Mouse (Mus musculus): Measurements from ENCODE around the gene Tmem50a.
"Not testable (repeated sequence)": the region's sequence is repeated elsewhere in the genome, so short reads cannot be mapped to it uniquely, and the experiment has no call there.

The Tmem50a gene

DNA sequence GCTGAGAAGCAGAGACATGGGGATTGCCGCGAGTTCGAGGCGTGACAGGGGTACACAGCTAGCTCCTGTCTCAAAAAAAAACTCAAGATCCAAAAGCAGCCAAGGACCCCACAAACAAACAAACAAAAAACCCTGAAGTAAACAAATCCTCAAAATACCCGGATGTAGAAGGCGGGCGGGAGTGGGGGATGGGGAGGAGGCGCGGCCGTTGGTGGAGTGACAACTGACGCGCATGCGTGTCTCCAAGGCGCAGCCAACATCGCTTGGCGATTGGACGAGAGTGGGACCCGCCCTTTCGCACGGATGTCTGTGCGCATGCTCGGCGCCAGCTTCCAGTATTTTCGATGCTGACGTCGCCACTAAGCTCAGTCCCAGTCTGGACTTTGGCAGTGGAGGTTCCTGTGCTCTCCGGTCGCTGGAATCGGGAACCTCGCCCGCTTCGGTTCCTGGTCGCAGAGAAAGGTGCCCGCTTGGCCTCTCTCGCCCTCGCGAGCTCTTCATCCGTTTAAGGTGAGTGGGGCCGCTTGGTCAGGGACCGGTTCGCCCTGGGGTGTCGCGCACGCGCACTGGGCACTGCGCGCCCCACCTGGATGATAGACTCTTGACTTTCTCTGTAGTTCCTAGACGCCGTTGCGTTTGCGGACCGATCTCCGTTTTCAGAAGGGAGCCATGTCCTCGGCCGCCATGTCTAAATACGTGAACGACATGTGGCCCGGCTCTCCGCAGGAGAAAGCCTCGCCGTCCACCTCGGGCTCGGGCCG lies 8.6 kb upstream of the Tmem50a start, which contains the start of gene Rsrp1:
TSS of gene Rsrp1 (plus strand) at position 335 of the 761 bp plus-strand sequence.
- peak; percentile 98 for DNase-seq (ENCODE audit: low spot score in 2 of 2)

DNA sequence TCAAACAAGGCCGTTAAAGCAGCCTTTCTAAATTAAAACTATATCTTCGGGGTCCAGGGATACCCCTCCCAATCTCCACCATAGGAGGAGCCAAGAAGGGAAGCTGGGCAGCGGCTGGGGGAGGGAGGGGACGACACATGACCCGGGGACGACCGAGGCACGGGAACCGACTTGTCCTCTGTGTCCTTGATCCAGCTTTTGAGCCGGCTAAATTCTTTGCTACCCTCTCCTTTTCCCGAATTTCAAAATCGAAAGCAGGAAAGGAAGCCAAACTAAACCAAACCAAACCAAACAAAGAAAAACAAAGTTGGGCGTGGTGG lies 8.1 kb upstream of the Tmem50a start:
- peak; percentile 68 to 77 for DNase-seq (ENCODE audit: low spot score in 2 of 2)

DNA sequence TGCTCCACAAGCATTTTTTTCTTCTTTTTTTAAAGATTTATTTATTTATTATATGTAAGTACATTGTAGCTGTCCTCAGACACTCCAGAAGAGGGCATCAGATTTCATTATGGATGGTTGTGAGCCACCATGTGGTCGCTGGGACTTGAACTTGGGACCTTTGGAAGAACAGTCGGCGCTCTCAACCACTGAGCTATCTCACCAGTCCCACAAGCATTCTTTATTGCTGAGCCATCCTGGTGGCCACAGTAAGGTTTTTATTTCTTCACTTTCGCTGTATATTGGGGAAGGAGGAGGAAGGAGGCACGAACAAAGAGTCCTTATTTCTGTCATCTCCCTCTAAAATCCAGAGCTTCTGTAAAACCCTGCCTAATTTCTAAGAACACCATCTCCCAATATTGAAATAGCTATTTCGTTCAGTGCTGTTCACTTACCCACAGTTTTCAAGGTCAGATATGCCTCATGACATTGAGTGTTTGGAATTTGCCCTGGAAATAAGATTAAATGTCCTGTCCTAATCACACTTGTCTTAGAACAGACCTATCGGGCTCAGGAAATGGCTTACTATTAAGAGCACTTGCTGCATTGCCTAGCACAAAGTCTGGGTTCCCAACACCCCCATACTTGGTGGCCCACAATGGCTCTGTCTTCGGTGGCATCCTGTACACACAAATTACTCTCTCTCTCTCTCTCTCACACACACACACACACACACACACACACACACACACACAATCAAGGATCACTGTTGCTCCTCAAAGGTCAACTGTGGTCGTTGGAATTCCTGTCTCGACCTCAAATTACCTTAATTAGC lies 7.5 kb upstream of the Tmem50a start:
- DNase-seq (ENCODE audit: low spot score in 2 of 2): peak in 1 of 2 experiments; percentile 42

GRCm38 (mm10) chr4:134921703-134922102 lies 6.9 kb upstream of the Tmem50a start:
- no peak for DNase-seq (ENCODE audit: low spot score in 2 of 2)

DNA sequence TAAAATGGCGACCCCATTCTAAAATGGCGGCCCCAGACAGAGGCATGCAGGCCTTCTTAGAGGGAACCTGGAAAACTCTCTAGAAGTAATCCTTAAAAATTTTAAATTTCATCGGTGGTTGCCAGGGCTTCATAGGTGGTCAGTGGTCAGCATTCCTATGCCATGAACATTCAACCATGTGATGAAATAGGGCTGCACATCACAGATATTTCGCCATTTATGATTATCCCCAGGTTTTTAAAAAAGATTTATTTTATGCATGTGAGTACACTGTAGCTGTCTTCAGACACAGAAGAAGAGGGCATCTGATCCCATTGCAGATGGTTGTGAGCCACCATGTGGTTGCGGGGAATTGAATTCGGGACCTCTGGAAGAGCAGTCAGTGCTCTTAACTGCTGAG lies 5.8 kb upstream of the Tmem50a start:
- DNase-seq (ENCODE audit: low spot score in 2 of 2): no peak

DNA sequence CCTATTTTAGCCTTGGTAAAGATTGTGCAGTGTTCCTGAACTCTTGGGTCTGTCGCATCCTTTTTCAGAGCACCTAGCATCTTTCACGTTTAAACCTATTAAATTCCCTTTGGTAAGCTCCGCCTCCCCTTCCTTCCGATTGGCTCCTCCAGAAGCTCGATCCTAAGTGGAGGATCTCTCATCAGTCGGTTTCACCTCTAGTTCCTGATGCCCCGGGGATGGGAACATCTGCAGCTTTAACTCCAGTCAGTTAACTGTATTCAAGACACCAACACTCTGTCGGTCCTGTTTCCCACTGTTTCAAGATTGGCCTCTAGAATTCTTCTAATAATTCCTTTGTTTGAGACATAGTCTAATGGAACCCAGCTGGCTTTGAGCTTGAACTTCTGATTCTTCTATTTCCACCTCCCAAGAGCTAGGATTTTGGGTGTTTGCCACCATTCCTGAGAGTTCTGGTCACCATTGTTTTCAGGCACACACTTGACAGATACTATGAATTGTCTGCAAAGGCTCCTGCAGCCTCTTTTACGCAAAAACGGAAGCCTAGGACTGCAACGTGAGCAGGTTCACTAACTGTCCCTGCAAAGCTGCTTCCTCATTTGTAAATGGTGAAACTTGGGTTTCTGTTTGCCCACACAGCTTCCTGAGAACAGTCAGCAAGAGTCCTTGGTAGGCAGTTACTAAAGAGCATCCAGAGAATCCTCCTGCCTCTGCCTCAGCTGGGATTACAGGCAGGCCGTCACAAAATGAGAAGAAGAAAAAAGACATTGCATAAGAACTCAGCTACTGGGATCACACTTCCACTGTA lies 5.1 kb upstream of the Tmem50a start:
- peak in 1 of 2 experiments; percentile 55 for DNase-seq (ENCODE audit: low spot score in 2 of 2)

- peak; percentile 40 to 63 for DNase-seq (ENCODE audit: low spot score in 2 of 2)
These were observed 3.6 kb upstream of the Tmem50a start for GRCm38 (mm10) chr4:134918381-134918780.

GRCm38 (mm10) chr4:134917194-134917593 lies 2.4 kb upstream of the Tmem50a start:
- peak in 1 of 2 experiments; percentile 33 for DNase-seq (ENCODE audit: low spot score in 2 of 2)

- DNase-seq (ENCODE audit: low spot score in 2 of 2): peak in 1 of 2 experiments; percentile 37
These were observed 613 bp upstream of the Tmem50a start for GRCm38 (mm10) chr4:134915223-134916050.

- no peak for DNase-seq (ENCODE audit: low spot score in 2 of 2)
These were observed 531 bp downstream of the Tmem50a start for GRCm38 (mm10) chr4:134914122-134914863.

- DNase-seq (ENCODE audit: low spot score in 2 of 2): peak; percentile 82 to 95
These were observed 1.4 kb downstream of the Tmem50a start for GRCm38 (mm10) chr4:134913413-134913812.

DNA sequence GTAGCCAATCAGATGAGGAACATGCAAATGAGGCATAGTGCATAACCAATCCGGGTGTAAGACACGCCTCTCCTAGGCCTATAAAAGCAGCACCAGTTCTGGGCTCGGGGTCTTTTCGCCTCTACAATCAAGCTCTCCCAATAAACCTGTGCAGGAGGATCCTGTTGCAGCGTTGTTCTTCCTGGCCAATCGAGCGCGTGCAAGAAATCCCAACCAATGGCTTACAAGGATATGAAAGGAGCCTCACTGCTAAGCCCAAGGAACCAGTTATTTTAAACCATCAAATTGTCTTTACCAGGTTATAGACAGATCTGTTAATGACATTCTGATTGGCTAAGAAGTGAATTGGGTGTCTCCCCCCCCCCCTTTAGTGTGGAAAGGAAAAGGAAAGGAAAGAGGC lies 3.4 kb downstream of the Tmem50a start:
- DNase-seq (ENCODE audit: low spot score in 2 of 2): not testable (repeated sequence)

DNA sequence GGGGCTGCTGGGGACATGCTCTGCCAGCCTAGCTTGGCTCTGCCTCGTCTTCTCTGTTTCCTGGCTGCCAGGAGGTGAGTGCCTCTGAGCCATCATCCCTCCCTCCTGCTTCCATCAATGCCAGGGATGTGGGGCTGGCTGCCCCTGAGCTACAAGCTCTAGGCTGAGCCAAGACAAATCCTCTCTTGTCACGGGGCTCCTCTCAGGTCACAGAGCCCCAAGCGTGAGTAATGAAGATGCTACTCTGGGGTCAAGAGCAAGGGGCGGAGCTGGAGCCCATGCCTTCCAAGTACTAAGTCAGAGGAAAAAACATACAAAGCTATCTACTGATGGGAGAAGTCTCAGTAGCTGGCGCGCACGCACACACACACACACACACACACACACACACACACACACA lies 11.8 kb downstream of the Tmem50a start:
- DNase-seq (ENCODE audit: low spot score in 2 of 2): no peak

GRCm38 (mm10) chr4:134901126-134901525 lies 13.7 kb downstream of the Tmem50a start:
- no peak for DNase-seq (ENCODE audit: low spot score in 2 of 2)

- no peak for DNase-seq (ENCODE audit: low spot score in 2 of 2)
These were observed 17.6 kb downstream of the Tmem50a start for GRCm38 (mm10) chr4:134897256-134897655.

GRCm38 (mm10) chr4:134892096-134892495 lies 22.7 kb downstream of the Tmem50a start:
- peak; percentile 46 to 75 for DNase-seq (ENCODE audit: low spot score in 2 of 2)

DNA sequence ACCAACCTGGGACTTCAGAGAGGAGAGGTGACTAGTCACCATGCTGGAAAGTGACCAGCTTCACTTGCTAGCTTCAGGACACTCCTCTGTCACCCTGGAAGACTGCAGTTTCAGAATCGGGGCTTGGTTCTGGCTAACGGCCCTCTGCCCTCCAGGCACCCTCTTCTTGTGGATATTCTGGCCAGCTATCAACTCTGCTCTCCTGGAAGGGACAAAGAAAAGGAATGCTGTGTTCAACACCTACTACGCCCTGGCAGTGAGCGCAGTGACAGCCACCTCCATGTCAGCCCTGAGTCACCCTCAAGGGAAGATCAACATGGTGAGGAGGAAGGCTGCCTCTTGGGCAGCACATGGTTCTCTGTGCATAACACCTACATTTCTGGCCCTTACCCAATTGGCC lies 30.5 kb downstream of the Tmem50a start:
- no peak for DNase-seq (ENCODE audit: low spot score in 2 of 2)

- DNase-seq (ENCODE audit: low spot score in 2 of 2): no peak
These were observed 31.0 kb downstream of the Tmem50a start for GRCm38 (mm10) chr4:134883808-134884207.

DNA sequence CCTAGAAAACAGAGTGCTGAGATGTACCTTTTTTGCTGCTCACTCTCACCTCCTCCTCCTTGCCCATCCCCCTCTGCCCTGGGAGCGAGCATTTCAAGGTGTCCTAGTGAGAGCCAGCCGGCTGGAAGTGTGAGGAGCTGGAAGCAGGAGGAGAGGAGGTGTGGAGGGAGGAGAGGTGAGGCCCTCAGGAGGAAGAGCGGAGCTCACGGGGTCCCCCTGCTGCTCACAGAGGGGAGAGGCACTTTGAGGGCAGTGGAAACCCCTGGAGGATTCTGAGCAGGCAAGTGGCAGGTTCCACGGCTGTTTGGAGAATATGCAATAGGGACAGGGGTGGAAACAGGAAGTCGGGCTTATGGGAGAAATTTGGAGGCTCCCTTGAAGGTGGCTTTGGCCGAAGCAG lies 31.6 kb downstream of the Tmem50a start:
- peak; percentile 45 to 71 for DNase-seq (ENCODE audit: low spot score in 2 of 2)

DNA sequence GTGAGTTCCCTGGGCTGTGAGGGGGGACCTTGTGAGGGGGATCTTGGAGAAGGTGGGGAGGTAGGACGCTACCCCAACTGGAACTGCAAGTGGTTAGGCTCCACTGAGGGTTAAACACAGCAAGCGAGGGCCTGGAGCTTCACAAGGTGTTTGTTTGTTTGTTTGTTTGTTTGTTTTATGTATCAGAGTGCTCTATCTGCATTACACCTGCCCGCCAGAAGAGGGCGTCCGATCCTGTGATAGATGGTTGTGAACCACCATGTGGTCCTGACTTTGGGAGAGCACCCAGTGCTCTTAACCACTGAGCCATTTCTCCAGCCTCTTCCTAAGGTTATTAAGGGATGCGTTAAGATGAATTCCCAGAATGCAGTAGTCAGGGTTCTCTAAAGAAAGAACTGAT lies 34.8 kb downstream of the Tmem50a start:
- peak in 1 of 2 experiments; percentile 67 for DNase-seq (ENCODE audit: low spot score in 2 of 2)
